Mouse (Mus musculus): ENCODE data around the gene Lgr6. TPM values are rescaled to one million over a fixed set of nuclear protein-coding genes. Genes with fewer than 3 reads are reported as not detected.

The Lgr6 gene
- total and polyA plus RNA-seq, 3 experiments, result 12.2 to 21.5 (median 14.4) TPM

DNA sequence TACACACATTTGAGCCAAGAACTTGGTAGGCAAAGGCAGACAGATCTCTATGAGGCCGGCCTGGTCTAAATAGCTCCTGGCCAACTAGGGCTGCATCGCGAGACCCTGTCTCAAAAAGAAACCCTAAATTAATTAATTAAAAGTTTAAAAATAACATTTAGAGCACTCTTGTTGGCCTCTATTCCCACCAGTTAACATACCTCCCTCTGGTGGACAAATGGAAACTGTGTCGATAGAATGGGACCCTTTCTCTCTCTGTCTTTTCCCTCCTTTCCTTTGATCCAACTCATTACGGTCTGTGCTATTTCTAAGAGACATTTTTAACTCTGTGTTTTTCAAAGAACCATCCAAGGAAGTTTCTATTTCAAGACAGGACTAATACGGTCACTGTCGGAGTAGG is 144.4 kb downstream of the Lgr6 start:
- H3K9ac ChIP-seq (ENCODE audit: low read depth, low read length), result no peak overlapping the region
- no peak for DNase-seq
- TF ChIP-seq CTCF (IDR thresholded peaks at IDR 0.05) (peak; percentile 68), POLR2A (IDR thresholded peaks at IDR 0.05; ENCODE audit: insufficient read depth, low read depth, low read length) (no peak)
- intact Hi-C loops (cut with DNase I), result loop anchor here (10.0 kb wide), 2 partner anchors 236 to 326 kb away; no protein-coding TSS in a partner anchor
- 35% methylated on average over 7 of the region's 7 CpGs for WGBS
- H3K36me3 ChIP-seq (ENCODE audit: control insufficient read depth, insufficient read depth, low read length), result no peaks in the 10 kb centered on the region
- H3K27me3 ChIP-seq (ENCODE audit: control insufficient read depth, insufficient read depth, low read length), result no peaks in the 10 kb centered on the region
- H3K27ac ChIP-seq, result no peak overlapping the region
- peaks cover 2% of the 10 kb centered on the region; the same call in 1 of the 2 replicates for H3K4me1 ChIP-seq (ENCODE audit: control insufficient read depth, insufficient read depth, low read length)
- H3K4me3 ChIP-seq, result no peak overlapping the region
- no peaks in the 10 kb centered on the region for H3K79me2 ChIP-seq (replicated peaks; ENCODE audit: control insufficient read depth, insufficient read depth, low read length)

DNA sequence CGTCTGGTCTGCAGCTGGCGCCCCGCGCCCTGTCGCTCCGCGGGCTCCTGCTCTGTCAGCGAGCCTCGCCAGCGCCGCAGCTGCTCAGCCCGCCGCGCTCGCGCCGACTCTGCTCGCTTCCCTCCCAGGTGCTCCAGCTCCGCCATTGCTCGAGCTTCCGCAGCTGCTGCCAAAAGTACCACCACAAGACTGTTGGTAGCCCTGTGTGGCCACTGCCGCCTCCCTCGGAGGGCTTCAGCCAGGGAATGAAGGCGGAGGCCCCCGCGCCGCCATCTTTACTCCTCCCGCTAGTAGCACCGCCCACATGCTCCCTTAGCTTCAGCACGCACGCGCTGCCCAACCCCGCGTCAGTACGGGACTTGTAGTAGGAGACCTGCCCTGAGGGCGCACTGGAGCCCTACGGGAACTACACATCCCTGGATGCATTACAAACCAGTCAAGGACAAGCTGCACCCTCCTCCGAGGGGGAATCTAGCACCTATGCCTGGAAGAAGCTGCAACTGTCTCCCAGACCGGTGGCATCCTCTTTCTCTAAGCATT is 149.4 kb downstream of the Lgr6 start, which contains the start of gene Ppp1r12b:
Gene Ppp1r12b (minus strand): TSS at position 306 of the 540 bp plus-strand sequence.
- WGBS, result under 1% methylated on average over 39 of the region's 39 CpGs
- DNase-seq, result peak; percentile 95 to 96
- intact Hi-C loops (cut with DNase I), result loop anchor here (2.0 to 5.0 kb wide), 4 partner anchors 21 to 103 kb away; no protein-coding TSS in a partner anchor
- Histone ChIP-seq H3K27ac (peak within 1 kb of the TSS; percentile 97), H3K9ac (ENCODE audit: low read depth, low read length) (peak within 1 kb of the TSS; percentile 93), H3K79me2 (replicated peaks; ENCODE audit: control insufficient read depth, insufficient read depth, low read length) (peaks cover 5% of the 10 kb centered on the region), H3K4me1 (ENCODE audit: control insufficient read depth, insufficient read depth, low read length) (no peaks in the 10 kb centered on the region; the same call in 1 of the 2 replicates), H3K36me3 (ENCODE audit: control insufficient read depth, insufficient read depth, low read length) (peaks cover 2% of the 10 kb centered on the region; the same call in 1 of the 2 replicates), H3K27me3 (ENCODE audit: control insufficient read depth, insufficient read depth, low read length) (no peaks in the 10 kb centered on the region), H3K4me3 (peak within 1 kb of the TSS; percentile 91)
- TF ChIP-seq POLR2A (IDR thresholded peaks at IDR 0.05; ENCODE audit: insufficient read depth, low read depth, low read length) (peak; percentile 96), EP300 (IDR thresholded peaks at IDR 0.05; ENCODE audit: insufficient read depth, low read depth, low read length) (peak; percentile 83; the same call in 1 of the 2 replicates), CTCF (IDR thresholded peaks at IDR 0.05) (peak; percentile 63)

DNA sequence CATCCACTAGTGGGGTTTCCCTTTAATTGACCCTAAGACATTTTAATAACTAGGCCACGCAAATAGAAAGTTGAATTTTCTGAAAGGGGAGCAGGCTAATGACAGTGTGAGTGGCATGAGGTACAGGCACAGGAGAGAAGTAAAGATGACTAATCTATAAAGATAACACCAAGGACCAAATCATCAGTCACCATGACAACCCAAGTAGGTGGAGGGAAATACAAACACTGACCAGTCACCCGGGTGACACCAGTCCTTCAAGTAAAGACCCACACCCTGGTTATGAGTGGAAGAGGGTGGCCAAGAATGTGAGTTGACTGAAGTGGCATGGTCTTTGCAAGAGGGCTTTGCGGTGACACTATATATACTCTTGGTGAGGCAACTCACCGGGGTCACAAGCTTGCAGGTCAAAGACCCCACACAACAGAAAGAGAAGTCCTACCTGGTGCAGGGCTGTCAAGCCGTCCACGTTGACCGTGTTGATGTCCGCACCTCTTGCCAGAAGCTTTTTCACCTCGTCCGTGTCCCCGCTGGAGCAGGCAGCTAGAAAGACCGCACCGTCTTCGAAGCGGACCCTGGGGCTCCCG is 149.9 kb downstream of the Lgr6 start:
- Histone ChIP-seq H3K27ac (peak overlapping the region; percentile 97), H3K4me3 (peak overlapping the region; percentile 91), H3K79me2 (replicated peaks; ENCODE audit: control insufficient read depth, insufficient read depth, low read length) (peaks cover 5% of the 10 kb centered on the region), H3K9ac (ENCODE audit: low read depth, low read length) (peak overlapping the region; percentile 93), H3K36me3 (ENCODE audit: control insufficient read depth, insufficient read depth, low read length) (peaks cover 2% of the 10 kb centered on the region; the same call in 1 of the 2 replicates), H3K27me3 (ENCODE audit: control insufficient read depth, insufficient read depth, low read length) (no peaks in the 10 kb centered on the region), H3K4me1 (ENCODE audit: control insufficient read depth, insufficient read depth, low read length) (no peaks in the 10 kb centered on the region; the same call in 1 of the 2 replicates)
- no peak for DNase-seq
- WGBS, result 2% methylated on average over 16 of the region's 16 CpGs
- intact Hi-C loops (cut with DNase I), result loop anchor here (2.0 to 5.0 kb wide), 4 partner anchors 20 to 103 kb away; no protein-coding TSS in a partner anchor
- TF ChIP-seq POLR2A (IDR thresholded peaks at IDR 0.05; ENCODE audit: insufficient read depth, low read depth, low read length) (no peak), CTCF (IDR thresholded peaks at IDR 0.05) (no peak), EP300 (IDR thresholded peaks at IDR 0.05; ENCODE audit: insufficient read depth, low read depth, low read length) (no peak)

DNA sequence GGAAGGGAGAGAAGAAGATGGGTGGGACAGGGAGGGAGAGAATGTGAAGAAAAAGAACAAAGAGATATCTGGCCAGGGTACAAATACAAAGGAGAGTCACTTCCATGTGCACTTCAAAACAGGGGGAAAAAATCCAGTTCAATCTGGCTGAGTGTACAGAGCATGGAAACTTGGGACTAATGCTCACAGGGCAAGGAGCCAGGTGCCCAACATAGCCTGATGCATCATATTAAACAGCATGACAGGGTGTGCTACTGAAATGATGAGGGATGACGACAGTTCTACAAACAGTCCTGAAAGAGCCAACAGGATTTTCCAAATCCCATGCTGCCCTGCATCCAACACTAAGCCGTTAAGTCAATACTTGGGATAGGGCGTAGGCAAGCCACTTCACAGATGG is 155.1 kb downstream of the Lgr6 start:
- intact Hi-C loops (cut with DNase I), result no loop called here
- peak in 1 of 2 experiments; percentile 53 for DNase-seq
- Histone ChIP-seq H3K79me2 (replicated peaks; ENCODE audit: control insufficient read depth, insufficient read depth, low read length) (peaks cover 7% of the 10 kb centered on the region), H3K27me3 (ENCODE audit: control insufficient read depth, insufficient read depth, low read length) (no peaks in the 10 kb centered on the region), H3K4me3 (no peak overlapping the region), H3K27ac (peak overlapping the region; percentile 71), H3K36me3 (ENCODE audit: control insufficient read depth, insufficient read depth, low read length) (peaks cover 9% of the 10 kb centered on the region), H3K9ac (ENCODE audit: low read depth, low read length) (no peak overlapping the region), H3K4me1 (ENCODE audit: control insufficient read depth, insufficient read depth, low read length) (no peaks in the 10 kb centered on the region; the same call in none of the 2 replicates)
- WGBS, result 57% methylated on average over 3 of the region's 3 CpGs
- no peak for TF ChIP-seq POLR2A (IDR thresholded peaks at IDR 0.05; ENCODE audit: insufficient read depth, low read depth, low read length)
- no peak for TF ChIP-seq CTCF (IDR thresholded peaks at IDR 0.05)

DNA sequence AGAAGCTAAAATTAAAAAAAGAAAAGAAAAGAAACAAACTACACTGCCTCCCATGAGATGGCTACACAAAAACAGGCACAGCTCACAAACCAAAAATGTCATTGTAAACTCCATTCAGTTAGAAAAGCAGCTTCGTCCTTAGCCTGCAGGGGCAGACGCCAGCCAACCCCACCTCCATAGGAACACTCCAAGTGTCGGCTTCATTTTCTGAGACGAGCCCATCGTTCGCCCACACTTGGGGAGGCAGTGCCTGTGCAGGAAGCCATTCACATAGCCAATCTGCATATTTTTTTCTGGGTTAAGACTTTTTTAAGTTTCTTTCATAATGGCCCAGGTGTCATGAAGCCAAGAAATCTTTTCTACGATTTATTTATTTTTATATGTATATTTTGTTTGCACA is 157.5 kb downstream of the Lgr6 start:
- Histone ChIP-seq H3K36me3 (ENCODE audit: control insufficient read depth, insufficient read depth, low read length) (peaks cover 10% of the 10 kb centered on the region), H3K79me2 (replicated peaks; ENCODE audit: control insufficient read depth, insufficient read depth, low read length) (peaks cover 2% of the 10 kb centered on the region; the same call in 1 of the 2 replicates), H3K4me1 (ENCODE audit: control insufficient read depth, insufficient read depth, low read length) (no peaks in the 10 kb centered on the region; the same call in none of the 2 replicates), H3K4me3 (no peak overlapping the region), H3K27me3 (ENCODE audit: control insufficient read depth, insufficient read depth, low read length) (no peaks in the 10 kb centered on the region), H3K27ac (no peak overlapping the region), H3K9ac (ENCODE audit: low read depth, low read length) (no peak overlapping the region)
- no peak for DNase-seq
- 82% methylated on average over 7 of the region's 7 CpGs for WGBS
- TF ChIP-seq EP300 (IDR thresholded peaks at IDR 0.05; ENCODE audit: insufficient read depth, low read depth, low read length), result no peak
- TF ChIP-seq POLR2A (IDR thresholded peaks at IDR 0.05; ENCODE audit: insufficient read depth, low read depth, low read length), result no peak
- TF ChIP-seq CTCF (IDR thresholded peaks at IDR 0.05), result no peak
- intact Hi-C loops (cut with DNase I), result no loop called here

DNA sequence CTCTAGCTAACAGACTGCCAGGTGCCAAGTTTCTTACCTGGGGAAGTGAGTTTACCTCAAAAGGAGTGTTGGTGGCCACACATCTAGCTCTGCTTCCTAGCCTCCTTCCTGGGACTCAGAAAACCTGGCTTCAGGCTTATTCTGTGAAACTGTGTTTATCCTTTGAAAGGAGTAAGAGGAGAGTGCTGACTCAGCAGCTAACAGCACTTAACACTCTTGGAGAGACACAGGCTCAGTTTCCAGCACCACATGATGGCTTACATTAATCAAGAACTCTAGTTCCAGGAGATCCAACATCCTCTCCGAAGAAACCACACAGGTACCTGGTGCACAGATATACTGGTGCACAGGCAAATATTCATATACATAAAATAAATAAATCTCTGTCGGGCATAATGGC is 162.2 kb downstream of the Lgr6 start:
- Histone ChIP-seq H3K9ac (ENCODE audit: low read depth, low read length) (no peak overlapping the region), H3K36me3 (ENCODE audit: control insufficient read depth, insufficient read depth, low read length) (peaks cover 7% of the 10 kb centered on the region; the same call in 1 of the 2 replicates), H3K27ac (no peak overlapping the region), H3K79me2 (replicated peaks; ENCODE audit: control insufficient read depth, insufficient read depth, low read length) (peaks cover 10% of the 10 kb centered on the region), H3K27me3 (ENCODE audit: control insufficient read depth, insufficient read depth, low read length) (no peaks in the 10 kb centered on the region), H3K4me1 (ENCODE audit: control insufficient read depth, insufficient read depth, low read length) (peaks cover 6% of the 10 kb centered on the region), H3K4me3 (no peak overlapping the region)
- DNase-seq, result no peak
- TF ChIP-seq POLR2A (IDR thresholded peaks at IDR 0.05; ENCODE audit: insufficient read depth, low read depth, low read length), result no peak
- TF ChIP-seq CTCF (IDR thresholded peaks at IDR 0.05), result no peak
- no peak for TF ChIP-seq EP300 (IDR thresholded peaks at IDR 0.05; ENCODE audit: insufficient read depth, low read depth, low read length)
- WGBS, result 92% methylated on average over 2 of the region's 2 CpGs
- intact Hi-C loops (cut with DNase I), result no loop called here
